Mouse (Mus musculus) stomach, postnatal 0 days (tissue): ENCODE results near the gene Galr2. TPM values are rescaled to one million over a fixed set of nuclear protein-coding genes. Genes with fewer than 3 reads are reported as not detected.

ENCODE experiments used
- ATAC-seq: fragments of 200-750 bp; cut with Nextera tagmentation; 2 replicates; pipeline ENCODE4 v1.8.0; 2017; ENCODE audit not compliant: low FRiP score, low TSS enrichment
- DNase-seq: peaks from one replicate; pipeline ENCODE4 v3.0.0-alpha.2; 2016; ENCODE audit warnings: low spot score
- H3K27ac ChIP-seq: fragments of 300-500 bp; sonication (generic); replicated peaks from 2 replicates; pipeline ENCODE4 v1.5.1; 2014; ENCODE audit warnings: mild to moderate bottlenecking, control low read depth
- H3K27me3 ChIP-seq: fragments of 300-500 bp; sonication (generic); 2 replicates; pipeline ENCODE4 v1.6.1; 2014; ENCODE audit warnings: low read length; ENCODE audit not compliant: control insufficient read depth, insufficient read depth
- H3K36me3 ChIP-seq: fragments of 300-500 bp; sonication (generic); 2 replicates; pipeline ENCODE4 v1.6.1; 2014; ENCODE audit warnings: low read length, mixed read lengths; ENCODE audit not compliant: control insufficient read depth, insufficient read depth
- H3K4me1 ChIP-seq: fragments of 300-500 bp; sonication (generic); replicated peaks from 2 replicates; pipeline ENCODE4 v1.6.1; 2014; ENCODE audit warnings: antibody characterized with exemption; ENCODE audit not compliant: control insufficient read depth, insufficient read depth
- H3K4me2 ChIP-seq: fragments of 300-500 bp; sonication (generic); replicated peaks from 2 replicates; pipeline ENCODE4 v1.6.1; 2014; ENCODE audit warnings: low read depth, mild to moderate bottlenecking, control low read depth, moderate library complexity
- H3K4me3 ChIP-seq: fragments of 300-500 bp; sonication (generic); 2 replicates; pipeline ENCODE4 v1.5.1; 2014; ENCODE audit warnings: low read depth, low read length, control low read depth
- H3K9ac ChIP-seq: fragments of 300-500 bp; sonication (generic); 2 replicates; pipeline ENCODE4 v1.6.1; 2014; ENCODE audit warnings: mild to moderate bottlenecking, low read length, control low read depth, mixed read lengths
- H3K9me3 ChIP-seq: fragments of 300-500 bp; sonication (generic); 2 replicates; pipeline ENCODE4 v1.6.1; 2016; ENCODE audit warnings: low read length; ENCODE audit not compliant: control insufficient read depth
- CTCF ChIP-seq: IDR thresholded peaks from 2 replicates; pipeline ENCODE4 v1.5.1; 2016; ENCODE audit warnings: antibody characterized with exemption, low read depth, mild to moderate bottlenecking, moderate library complexity
- EP300 ChIP-seq: optimal IDR thresholded peaks from 2 replicates; pipeline ENCODE3; 2016; ENCODE audit warnings: antibody characterized with exemption
- WGBS: fragments of 180-500 bp; shearing (Covaris S2); extraction: QIAGEN DNeasy Blood & Tissue Kit; methylation state at CpG from one replicate; pipeline ENCODE4 v1.1.7; 2014; 5-methylcytosine and 5-hydroxymethylcytosine counted together
- polyA plus RNA-seq: library from polyadenylated mRNA; unstranded; fragments of >200 nt; fragmentation: Nextera tagmentation; extraction: Ambion mirVana; gene quantifications from 2 replicates; pipeline ENCODE4 v1.2.1, GENCODE M21; 2015

The Galr2 gene
- polyA plus RNA-seq, 1 experiment from 2014 or later: 0.68 TPM

- WGBS: 38% methylated on average over 8 of the region's 8 CpGs
- no peaks in the 10 kb centered on the region for H3K36me3 ChIP-seq
- H3K4me3 ChIP-seq: no peak overlapping the region
- no peak overlapping the region for H3K4me2 ChIP-seq
- no peak overlapping the region for H3K27ac ChIP-seq
- no peak for ATAC-seq
- no peaks in the 10 kb centered on the region for H3K9me3 ChIP-seq
- no peak for TF ChIP-seq CTCF
- TF ChIP-seq EP300: no peak
- no peaks in the 10 kb centered on the region for H3K27me3 ChIP-seq
- H3K4me1 ChIP-seq: no peaks in the 10 kb centered on the region
- H3K9ac ChIP-seq: no peak overlapping the region
- no peak for DNase-seq
Measured at GRCm38 (mm10) chr11:116311169-116311568, 30.4 kb downstream of the Galr2 start.

DNA sequence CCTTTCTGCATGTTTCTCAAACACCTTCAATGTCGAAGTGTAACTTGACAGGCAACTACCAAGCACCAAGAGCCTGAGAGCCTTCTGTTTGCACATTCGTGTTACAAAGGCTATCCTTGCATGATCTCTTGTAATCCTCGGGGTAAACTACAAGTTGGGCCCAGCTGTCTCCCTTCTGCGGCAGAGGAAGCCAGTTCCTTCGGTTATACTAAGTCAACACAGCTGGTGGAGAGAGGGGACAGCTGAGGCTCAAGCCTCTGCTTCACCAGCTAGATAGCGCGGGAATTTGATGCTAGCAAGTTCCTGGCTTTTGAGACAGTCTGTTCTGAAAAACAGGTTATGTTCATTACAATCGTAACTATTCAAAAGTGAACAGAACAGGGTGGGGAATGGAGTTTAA lies 31.6 kb downstream of the Galr2 start:
- TF ChIP-seq EP300 (no peak), CTCF (no peak)
- Histone ChIP-seq H3K27me3 (no peaks in the 10 kb centered on the region), H3K4me2 (no peak overlapping the region), H3K9me3 (no peaks in the 10 kb centered on the region), H3K4me1 (no peaks in the 10 kb centered on the region), H3K36me3 (no peaks in the 10 kb centered on the region), H3K9ac (no peak overlapping the region), H3K27ac (no peak overlapping the region), H3K4me3 (no peak overlapping the region)
- ATAC-seq (peak; percentile 25; the same call in 1 of the 2 replicates), DNase-seq (no peak)
- 15% methylated on average over 8 of the region's 8 CpGs for WGBS

DNA sequence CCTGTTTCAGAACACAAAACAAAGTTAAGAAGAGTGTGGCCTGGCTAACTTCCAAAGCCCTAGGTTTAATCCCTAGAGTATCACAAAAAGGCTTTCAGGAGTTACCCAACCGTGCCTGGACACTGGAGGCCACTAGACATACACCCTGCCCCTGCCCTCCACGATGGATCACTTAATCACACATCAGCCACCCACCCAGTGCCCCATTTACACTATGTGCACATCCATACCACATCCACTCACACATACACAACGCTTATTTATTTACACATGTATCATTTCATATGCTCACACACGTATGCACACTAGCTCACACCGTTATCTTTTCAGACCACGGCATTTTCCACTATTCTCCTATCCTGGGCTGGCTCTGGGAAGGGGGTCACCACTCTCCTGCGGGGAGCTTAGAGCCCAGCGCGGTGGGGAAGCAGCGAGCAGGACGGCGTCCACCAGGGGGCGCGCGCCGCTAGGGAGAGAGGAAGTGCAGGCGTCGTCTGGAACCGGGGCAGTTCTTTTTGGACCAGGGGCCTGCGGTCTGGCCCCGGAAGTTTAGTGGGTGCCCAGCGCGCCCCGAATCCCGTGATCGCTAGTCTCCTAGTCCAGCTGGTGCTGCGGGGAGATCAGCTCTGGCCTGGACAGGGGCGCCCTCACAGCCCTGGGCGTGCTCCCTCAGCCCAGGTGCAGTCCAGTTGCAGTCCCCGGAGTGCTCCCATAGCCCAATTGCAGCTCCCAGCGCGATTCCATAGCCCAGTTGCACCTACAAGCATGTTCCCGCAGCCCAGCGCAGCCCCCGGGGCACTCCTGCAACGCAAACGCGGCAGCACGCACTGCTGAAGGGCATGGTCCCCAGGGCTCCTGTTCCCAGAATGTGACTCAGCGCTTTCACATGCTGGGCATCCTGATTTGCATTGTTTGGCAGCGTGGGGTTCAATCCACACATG lies 38.2 kb downstream of the Galr2 start:
- ATAC-seq (peak; percentile 80), DNase-seq (peak; percentile 89)
- H3K9me3 ChIP-seq: no peaks in the 10 kb centered on the region
- peak overlapping the region; percentile 57 for H3K9ac ChIP-seq
- no peaks in the 10 kb centered on the region for H3K36me3 ChIP-seq
- H3K27ac ChIP-seq: no peak overlapping the region
- H3K4me2 ChIP-seq: peak overlapping the region; percentile 91
- no peaks in the 10 kb centered on the region for H3K27me3 ChIP-seq
- WGBS: 3% methylated on average over 41 of the region's 41 CpGs
- TF ChIP-seq EP300 (no peak), CTCF (peak; percentile 99)
- peak overlapping the region; percentile 43 for H3K4me3 ChIP-seq
- 0 out of 2 replicates have a peak, but pooled peaks cover 4% of the 10 kb centered on the region for H3K4me1 ChIP-seq

DNA sequence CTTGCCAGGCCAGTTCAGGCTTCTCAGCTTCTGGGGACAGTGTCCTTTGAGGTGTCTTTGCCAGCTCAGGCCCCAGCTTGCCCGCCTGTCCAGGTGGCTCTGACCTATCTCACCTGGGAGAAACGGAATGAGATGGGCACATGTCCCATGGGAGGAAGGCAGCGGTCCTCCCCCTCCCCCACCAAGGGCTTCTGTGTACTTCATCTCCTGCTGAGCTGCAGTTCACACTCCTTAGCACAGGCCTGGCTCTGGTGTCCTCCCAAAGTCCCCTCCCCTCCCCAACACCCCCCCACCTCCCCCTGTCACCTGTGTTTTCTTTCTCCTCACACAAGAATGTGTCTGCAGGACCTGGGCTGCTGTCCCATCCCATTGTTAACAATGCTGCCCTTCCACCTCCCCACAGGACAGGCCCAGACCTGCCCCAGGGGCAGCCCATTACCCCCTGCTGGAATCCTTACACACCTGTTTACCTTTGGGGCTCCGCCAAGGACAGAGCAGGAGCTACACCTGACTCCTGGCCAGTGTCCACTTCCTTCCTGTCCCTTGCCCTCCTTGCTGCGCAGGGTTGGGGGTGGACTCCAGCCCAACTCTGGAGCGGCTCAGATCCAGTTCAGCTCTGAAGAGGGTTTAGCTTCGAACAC lies 46.3 kb downstream of the Galr2 start:
- Histone ChIP-seq H3K36me3 (no peaks in the 10 kb centered on the region), H3K4me3 (no peak overlapping the region), H3K9ac (peak overlapping the region; percentile 5; the same call in 1 of the 2 replicates), H3K4me2 (no peak overlapping the region), H3K27ac (no peak overlapping the region), H3K4me1 (no peaks in the 10 kb centered on the region), H3K27me3 (no peaks in the 10 kb centered on the region), H3K9me3 (no peaks in the 10 kb centered on the region)
- DNase-seq (no peak), ATAC-seq (peak; percentile 30; the same call in 1 of the 2 replicates)
- TF ChIP-seq CTCF (no peak), EP300 (no peak)
- 63% methylated on average over 7 of the region's 7 CpGs for WGBS

- ATAC-seq (no peak), DNase-seq (peak; percentile 32)
- WGBS: 45% methylated on average over 18 of the region's 18 CpGs
Measured at GRCm38 (mm10) chr11:116329314-116330210, 48.8 kb downstream of the Galr2 start.

More at GRCm38 (mm10) chr11:116329314-116330210, 48.8 kb downstream of the Galr2 start:
- H3K27ac ChIP-seq: no peak overlapping the region
- TF ChIP-seq EP300 (no peak), CTCF (no peak)
- no peak overlapping the region for H3K9ac ChIP-seq
- H3K4me1 ChIP-seq: no peaks in the 10 kb centered on the region
- no peaks in the 10 kb centered on the region for H3K9me3 ChIP-seq
- no peak overlapping the region for H3K4me3 ChIP-seq
- H3K27me3 ChIP-seq: peaks cover 2% of the 10 kb centered on the region; the same call in 1 of the 2 replicates
- H3K4me2 ChIP-seq: no peak overlapping the region
- no peaks in the 10 kb centered on the region for H3K36me3 ChIP-seq
